Mouse (Mus musculus) erythroblast, embryonic 14.5 days (primary cell): ENCODE data around the gene Tgfbrap1. TPM values are rescaled to one million over a fixed set of nuclear protein-coding genes. Genes with fewer than 3 reads are reported as not detected.

Source experiments
- H3K27me3 ChIP-seq: 2 replicates; pipeline ENCODE4 v1.6.1; 2012; ENCODE audit warnings: inconsistent platforms; ENCODE audit not compliant: control insufficient read depth
- H3K36me3 ChIP-seq: 2 replicates; pipeline ENCODE4 v1.6.1; 2012; ENCODE audit warnings: mild to moderate bottlenecking, inconsistent platforms; ENCODE audit not compliant: control insufficient read depth
- H3K4me1 ChIP-seq: 2 replicates; pipeline ENCODE4 v1.6.1; 2012; ENCODE audit warnings: inconsistent platforms; ENCODE audit not compliant: control insufficient read depth
- H3K4me3 ChIP-seq: replicated peaks from 2 replicates; pipeline ENCODE3; 2012; ENCODE audit warnings: moderate library complexity, mild to moderate bottlenecking, inconsistent platforms
- H3K9me3 ChIP-seq: 2 replicates; pipeline ENCODE4 v1.6.1; 2012; ENCODE audit warnings: low read length, inconsistent platforms, mixed read lengths; ENCODE audit not compliant: control insufficient read depth
- GATA1 ChIP-seq: IDR thresholded peaks from 2 replicates; pipeline ENCODE4 v1.6.1; 2012; ENCODE audit warnings: low read length, inconsistent platforms, mixed read lengths
- TAL1 ChIP-seq: IDR thresholded peaks from 3 replicates; pipeline ENCODE4 v1.6.1; 2012; ENCODE audit warnings: low read length, inconsistent platforms, mixed read lengths
- polyA plus RNA-seq: library from polyadenylated mRNA; stranded (reverse); fragments of >175 nt; gene quantifications from 2 replicates; pipeline ENCODE4 v1.2.3, GENCODE M21; 2012

Gene Tgfbrap1
- polyA plus RNA-seq, 1 experiment, result 0.36 TPM

DNA sequence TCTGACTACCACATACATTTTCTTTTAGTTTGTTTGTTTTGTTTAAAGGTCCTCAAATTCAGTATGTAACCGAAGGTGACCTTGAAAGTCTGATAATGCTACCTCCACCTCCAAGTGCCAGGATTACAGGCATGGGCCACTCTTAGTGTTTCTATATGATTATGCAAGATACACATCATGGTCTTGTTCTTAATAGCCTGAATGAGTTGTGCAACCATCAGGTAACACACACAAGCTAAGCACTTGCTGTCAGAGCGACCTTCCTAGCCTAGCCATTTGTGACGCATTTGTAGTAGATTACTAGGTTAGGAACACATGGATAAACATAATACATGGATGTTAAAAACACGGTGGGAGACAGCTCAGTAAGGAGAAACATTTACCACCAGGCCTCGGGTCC lies 15.5 kb downstream of the Tgfbrap1 start:
- Histone ChIP-seq H3K4me1 (no peaks in the 10 kb centered on the region), H3K9me3 (no peaks in the 10 kb centered on the region), H3K4me3 (no peak overlapping the region), H3K27me3 (no peaks in the 10 kb centered on the region), H3K36me3 (peaks cover 16% of the 10 kb centered on the region)
- TF ChIP-seq GATA1, result no peak
- TF ChIP-seq TAL1, result no peak

DNA sequence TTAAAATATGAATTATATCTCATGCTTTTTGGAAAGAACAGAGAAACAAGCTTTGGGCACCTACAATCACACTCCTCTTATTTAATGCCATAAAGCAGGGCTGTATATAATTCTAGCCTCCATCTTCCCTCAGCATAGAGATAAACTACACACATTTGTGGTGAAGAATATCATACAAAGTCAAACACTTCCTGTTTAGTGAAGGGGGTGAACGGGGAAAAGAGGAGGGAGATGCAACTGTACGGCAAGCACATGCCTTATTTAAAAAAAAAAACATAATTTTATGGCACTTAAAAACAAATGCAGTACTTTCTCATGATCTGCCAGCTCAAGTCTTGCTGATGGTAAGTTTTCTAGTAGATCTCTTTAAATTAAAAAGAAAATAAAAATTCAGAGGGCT lies 20.3 kb downstream of the Tgfbrap1 start:
- TF ChIP-seq TAL1 (no peak), GATA1 (no peak)
- peaks cover 26% of the 10 kb centered on the region for H3K36me3 ChIP-seq
- no peaks in the 10 kb centered on the region for H3K4me1 ChIP-seq
- H3K9me3 ChIP-seq, result no peaks in the 10 kb centered on the region
- H3K4me3 ChIP-seq, result no peak overlapping the region
- no peaks in the 10 kb centered on the region for H3K27me3 ChIP-seq

DNA sequence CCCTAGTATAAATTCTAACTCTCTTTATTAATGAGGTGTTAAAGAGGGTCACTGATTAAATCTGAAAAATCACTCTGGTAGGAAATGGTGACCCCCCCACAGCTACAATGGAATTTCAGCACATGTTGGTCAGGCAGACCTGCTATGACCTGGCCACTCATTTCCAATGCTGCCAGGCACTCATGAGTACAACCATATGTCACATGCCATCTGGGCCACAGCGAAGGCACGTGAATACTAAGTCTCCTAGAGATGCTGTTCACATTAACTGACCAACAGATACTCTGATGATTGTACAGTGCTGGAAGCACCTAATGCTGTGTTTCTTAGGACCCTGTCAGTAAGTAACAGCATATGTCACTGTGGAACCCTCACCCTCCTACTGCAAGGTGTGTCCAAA lies 23.6 kb downstream of the Tgfbrap1 start:
- H3K36me3 ChIP-seq, result peaks cover 41% of the 10 kb centered on the region
- no peak overlapping the region for H3K4me3 ChIP-seq
- TF ChIP-seq GATA1 (no peak), TAL1 (no peak)
- H3K9me3 ChIP-seq, result no peaks in the 10 kb centered on the region
- H3K27me3 ChIP-seq, result no peaks in the 10 kb centered on the region
- no peaks in the 10 kb centered on the region for H3K4me1 ChIP-seq

DNA sequence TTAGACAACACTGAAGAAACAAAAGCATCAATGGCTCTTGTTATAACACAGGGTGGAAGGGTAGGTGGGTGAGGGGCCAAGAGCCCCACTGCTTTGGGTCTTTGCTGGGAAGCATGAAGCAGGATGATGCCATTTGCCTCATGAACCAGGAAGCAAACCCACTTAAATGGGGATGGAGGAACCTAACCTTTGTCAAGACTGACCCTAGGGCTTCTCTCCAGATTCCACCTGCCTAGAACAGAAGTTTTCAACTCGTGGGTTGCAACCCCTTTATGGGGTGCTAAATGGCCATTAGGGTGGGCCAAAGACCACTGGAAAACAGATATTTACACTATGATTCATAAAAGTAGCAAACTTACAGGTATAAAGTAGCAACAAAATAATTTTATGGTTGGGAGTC lies 25.9 kb downstream of the Tgfbrap1 start:
- Histone ChIP-seq H3K9me3 (no peaks in the 10 kb centered on the region), H3K36me3 (peaks cover 49% of the 10 kb centered on the region), H3K4me3 (no peak overlapping the region), H3K27me3 (no peaks in the 10 kb centered on the region), H3K4me1 (no peaks in the 10 kb centered on the region)
- TF ChIP-seq TAL1 (no peak), GATA1 (no peak)

DNA sequence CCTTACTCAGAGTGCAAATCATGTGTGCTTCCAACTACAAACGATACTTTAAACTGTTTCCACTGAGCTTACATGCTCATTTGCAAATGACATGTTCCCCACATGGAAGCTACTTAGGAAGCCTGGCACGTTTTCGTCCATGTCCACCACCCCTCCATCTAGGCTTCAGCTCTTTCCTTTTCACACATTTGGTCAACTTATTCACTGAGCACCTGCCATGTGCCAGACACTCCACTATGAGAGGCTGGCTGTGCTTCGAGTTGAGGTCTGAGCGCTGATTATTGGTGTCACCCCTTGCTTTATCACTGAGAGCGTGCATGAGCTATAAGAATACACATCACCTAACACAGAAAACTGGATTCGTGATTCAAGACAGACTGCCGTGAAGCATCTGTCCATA lies 26.4 kb downstream of the Tgfbrap1 start:
- no peaks in the 10 kb centered on the region for H3K9me3 ChIP-seq
- no peak overlapping the region for H3K4me3 ChIP-seq
- H3K4me1 ChIP-seq, result no peaks in the 10 kb centered on the region
- H3K27me3 ChIP-seq, result no peaks in the 10 kb centered on the region
- TF ChIP-seq GATA1, result no peak
- TF ChIP-seq TAL1, result no peak
- peaks cover 55% of the 10 kb centered on the region for H3K36me3 ChIP-seq

DNA sequence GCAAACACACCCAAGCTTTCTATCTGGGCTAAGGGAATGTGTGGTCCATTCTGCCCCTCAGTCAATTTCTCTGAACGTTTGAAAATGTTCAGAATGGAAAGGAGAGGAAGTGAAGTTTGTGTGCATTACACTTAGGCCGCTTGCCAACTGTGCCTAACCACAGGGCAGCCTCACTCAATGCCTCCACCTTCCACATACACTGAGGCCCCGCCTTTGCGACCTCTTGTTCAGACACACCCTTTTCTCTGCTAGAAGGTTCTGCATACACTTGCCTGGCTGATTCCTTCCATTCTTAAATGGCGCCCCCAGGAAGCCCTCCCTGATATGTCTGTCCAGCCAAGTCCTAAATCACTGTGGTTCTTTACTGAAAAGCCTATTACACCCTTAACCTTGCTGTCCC lies 27.7 kb downstream of the Tgfbrap1 start:
- peaks cover 58% of the 10 kb centered on the region for H3K36me3 ChIP-seq
- no peak for TF ChIP-seq GATA1
- no peak for TF ChIP-seq TAL1
- no peaks in the 10 kb centered on the region for H3K27me3 ChIP-seq
- no peaks in the 10 kb centered on the region for H3K4me1 ChIP-seq
- H3K9me3 ChIP-seq, result no peaks in the 10 kb centered on the region
- H3K4me3 ChIP-seq, result no peak overlapping the region

DNA sequence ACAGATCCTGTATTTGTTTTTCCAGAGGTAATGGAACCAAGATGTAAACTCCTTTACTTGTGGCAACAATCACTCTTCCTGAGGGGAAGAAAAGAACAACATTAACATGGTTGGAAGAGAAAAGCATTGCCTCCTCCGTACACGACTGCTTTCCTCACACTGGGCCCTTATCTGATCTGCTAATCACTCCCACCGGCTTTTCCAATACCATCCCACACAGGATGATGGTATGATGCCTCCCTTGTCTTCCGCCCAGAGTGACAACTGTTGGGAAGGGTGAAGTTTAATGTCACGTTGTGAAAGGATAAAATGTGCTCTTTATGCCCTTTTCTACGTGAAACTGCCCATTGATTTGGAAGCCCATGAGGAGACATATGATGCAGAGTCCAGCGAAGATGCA lies 30.9 kb downstream of the Tgfbrap1 start:
- H3K4me1 ChIP-seq, result no peaks in the 10 kb centered on the region
- no peaks in the 10 kb centered on the region for H3K27me3 ChIP-seq
- TF ChIP-seq TAL1 (no peak), GATA1 (peak; percentile 68)
- no peak overlapping the region for H3K4me3 ChIP-seq
- peaks cover 55% of the 10 kb centered on the region for H3K36me3 ChIP-seq
- H3K9me3 ChIP-seq, result no peaks in the 10 kb centered on the region

DNA sequence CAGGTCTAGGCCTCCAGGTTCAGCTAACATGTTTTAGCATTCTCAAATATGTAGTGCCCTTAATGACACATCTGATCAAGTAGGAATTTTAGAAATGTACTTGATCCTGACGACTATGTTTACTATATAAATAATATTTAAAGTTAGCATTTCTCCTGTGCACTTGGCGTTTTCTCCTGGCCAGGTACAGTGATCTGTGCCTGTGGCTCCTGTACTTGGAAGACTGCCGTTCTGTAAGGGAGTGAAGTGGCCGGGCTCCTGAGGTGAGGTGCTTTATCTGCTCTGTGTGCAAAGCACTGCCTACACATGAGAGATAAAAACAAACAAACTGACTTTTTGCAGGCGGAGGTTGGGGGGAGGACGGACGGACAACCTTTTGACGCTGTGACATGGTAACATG lies 31.9 kb downstream of the Tgfbrap1 start:
- Histone ChIP-seq H3K27me3 (no peaks in the 10 kb centered on the region), H3K9me3 (no peaks in the 10 kb centered on the region), H3K36me3 (peaks cover 48% of the 10 kb centered on the region), H3K4me3 (no peak overlapping the region), H3K4me1 (no peaks in the 10 kb centered on the region)
- TF ChIP-seq TAL1 (no peak), GATA1 (no peak)

DNA sequence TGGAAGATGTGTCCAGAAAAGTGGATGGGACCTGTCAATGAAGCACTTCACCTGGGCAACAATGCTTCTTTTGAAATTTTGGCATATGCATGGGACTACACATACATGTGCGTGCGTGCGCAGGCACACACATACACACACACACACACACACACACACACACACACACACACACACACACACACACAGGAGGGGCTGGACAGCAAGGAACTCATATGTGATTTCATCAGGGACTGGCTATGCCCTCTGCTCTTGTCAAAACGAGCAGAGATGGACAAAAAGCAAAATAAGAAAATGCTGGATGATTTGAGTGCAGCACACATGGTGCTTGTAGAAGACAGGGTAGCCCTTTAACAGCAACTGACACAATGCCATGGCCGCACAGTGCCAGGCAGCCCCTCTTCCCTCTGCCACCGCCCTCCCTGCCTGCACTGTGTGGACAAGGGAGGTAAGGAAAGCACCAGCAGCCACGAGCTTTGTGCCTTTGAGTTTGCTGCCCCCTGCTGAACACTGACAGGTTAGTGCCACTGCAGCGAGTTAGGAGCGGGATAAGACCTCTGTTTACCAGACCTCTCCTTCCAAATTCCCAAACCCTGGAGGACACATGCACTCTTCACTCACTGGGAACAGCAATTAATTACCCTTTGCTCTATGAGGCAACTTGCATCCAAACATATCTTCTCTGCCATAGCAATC lies 32.7 kb downstream of the Tgfbrap1 start:
- H3K36me3 ChIP-seq, result peaks cover 49% of the 10 kb centered on the region
- H3K9me3 ChIP-seq, result no peaks in the 10 kb centered on the region
- H3K27me3 ChIP-seq, result no peaks in the 10 kb centered on the region
- TF ChIP-seq TAL1, result no peak
- TF ChIP-seq GATA1, result no peak
- no peak overlapping the region for H3K4me3 ChIP-seq
- no peaks in the 10 kb centered on the region for H3K4me1 ChIP-seq

DNA sequence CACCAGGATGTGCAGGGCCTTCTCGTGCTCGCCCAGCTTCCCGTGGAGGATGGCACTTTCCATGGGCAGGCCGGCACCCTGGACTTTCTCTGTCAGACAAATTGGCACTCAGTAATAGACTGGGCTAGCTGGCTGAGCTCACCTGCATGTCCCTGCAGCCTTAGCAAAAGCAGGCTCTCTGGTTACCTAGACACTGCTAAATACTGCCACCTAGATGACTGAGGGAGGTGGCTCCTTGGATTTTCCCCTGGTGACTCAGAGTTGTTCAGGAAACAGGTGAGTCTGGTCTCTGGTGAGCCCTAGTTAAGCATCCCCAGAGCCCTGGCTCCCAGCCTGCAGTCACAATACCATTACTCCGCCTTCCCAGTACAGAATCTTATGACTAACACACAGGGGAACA lies 46.5 kb downstream of the Tgfbrap1 start:
- Histone ChIP-seq H3K4me1 (no peaks in the 10 kb centered on the region), H3K36me3 (peaks cover 67% of the 10 kb centered on the region), H3K27me3 (no peaks in the 10 kb centered on the region), H3K9me3 (no peaks in the 10 kb centered on the region), H3K4me3 (no peak overlapping the region)
- TF ChIP-seq GATA1, result no peak
- no peak for TF ChIP-seq TAL1
